Mouse (Mus musculus) heart, embryonic 13.5 days (tissue): Measurements from ENCODE around the gene Slamf8. TPM values are rescaled to one million over a fixed set of nuclear protein-coding genes. Genes with fewer than 3 reads are reported as not detected.

ENCODE experiments used
- ATAC-seq: fragments of 200-750 bp; cut with Nextera tagmentation; 2 replicates; pipeline ENCODE4 v1.8.0; 2017; ENCODE audit warnings: moderate TSS enrichment; ENCODE audit not compliant: insufficient number of reproducible peaks, low FRiP score, low TSS enrichment; ENCODE audit errors: extremely low read depth
- H3K27ac ChIP-seq: fragments of 300-500 bp; sonication (generic); replicated peaks from 2 replicates; pipeline ENCODE4 v1.5.1; 2015; ENCODE audit warnings: moderate library complexity, mild to moderate bottlenecking, inconsistent platforms
- H3K27me3 ChIP-seq: fragments of 300-500 bp; sonication (generic); replicated peaks from 2 replicates; pipeline ENCODE4 v1.6.1; 2015; ENCODE audit warnings: mild to moderate bottlenecking, inconsistent platforms
- H3K36me3 ChIP-seq: fragments of 300-500 bp; sonication (generic); 2 replicates; pipeline ENCODE4 v1.6.1; 2015; ENCODE audit warnings: mild to moderate bottlenecking, inconsistent platforms
- H3K4me1 ChIP-seq: fragments of 300-500 bp; sonication (generic); 2 replicates; pipeline ENCODE4 v1.6.1; 2015; ENCODE audit warnings: inconsistent platforms
- H3K4me2 ChIP-seq: fragments of 300-500 bp; sonication (generic); 2 replicates; pipeline ENCODE4 v1.6.1; 2015; ENCODE audit warnings: inconsistent platforms, mild to moderate bottlenecking, moderate library complexity
- H3K4me3 ChIP-seq: fragments of 300-500 bp; sonication (generic); 2 replicates; pipeline ENCODE4 v1.5.1; 2015; ENCODE audit warnings: moderate library complexity, mild to moderate bottlenecking, inconsistent platforms
- H3K9ac ChIP-seq: fragments of 300-500 bp; sonication (generic); 2 replicates; pipeline ENCODE4 v1.6.1; 2015; ENCODE audit warnings: inconsistent platforms, mild to moderate bottlenecking, moderate library complexity
- H3K9me3 ChIP-seq: fragments of 300-500 bp; sonication (generic); 2 replicates; pipeline ENCODE4 v1.6.1; 2016; ENCODE audit warnings: inconsistent platforms
- WGBS: fragments of 180-500 bp; shearing (Covaris S2); methylation state at CpG from one replicate; pipeline ENCODE4 v1.1.7; 2015; ENCODE audit warnings: mixed read lengths; 5-methylcytosine and 5-hydroxymethylcytosine counted together
- polyA plus RNA-seq: library from polyadenylated mRNA; unstranded; fragments of >200 nt; fragmentation: Nextera tagmentation; extraction: Ambion mirVana; gene quantifications from 2 replicates; pipeline ENCODE4 v1.2.1, GENCODE M21; 2015

Slamf8 gene
- polyA plus RNA-seq, 1 experiment from 2014 or later = not detected

- H3K4me3 ChIP-seq = no peak overlapping the region
- H3K27me3 ChIP-seq = no peaks in the 10 kb centered on the region; the same call in 1 of the 2 replicates
- H3K36me3 ChIP-seq = no peaks in the 10 kb centered on the region
- no peaks in the 10 kb centered on the region for H3K4me1 ChIP-seq
- H3K9me3 ChIP-seq = no peaks in the 10 kb centered on the region
- no peak overlapping the region for H3K9ac ChIP-seq
- H3K27ac ChIP-seq = no peak overlapping the region
- 66% methylated on average over 2 of the region's 2 CpGs for WGBS
- no peak overlapping the region for H3K4me2 ChIP-seq
- ATAC-seq = no peak
Measured at GRCm38 (mm10) chr1:172593956-172594355, 3.6 kb upstream of the Slamf8 start.

- H3K4me1 ChIP-seq = no peaks in the 10 kb centered on the region
- no peak overlapping the region for H3K4me2 ChIP-seq
- 63% methylated on average over 3 of the region's 3 CpGs for WGBS
- no peaks in the 10 kb centered on the region; the same call in 1 of the 2 replicates for H3K27me3 ChIP-seq
- no peak overlapping the region for H3K4me3 ChIP-seq
- ATAC-seq = no peak
- no peaks in the 10 kb centered on the region for H3K36me3 ChIP-seq
- H3K9me3 ChIP-seq = no peaks in the 10 kb centered on the region
- H3K27ac ChIP-seq = no peak overlapping the region
- H3K9ac ChIP-seq = no peak overlapping the region
Measured at GRCm38 (mm10) chr1:172593321-172593720, 3.0 kb upstream of the Slamf8 start.

DNA sequence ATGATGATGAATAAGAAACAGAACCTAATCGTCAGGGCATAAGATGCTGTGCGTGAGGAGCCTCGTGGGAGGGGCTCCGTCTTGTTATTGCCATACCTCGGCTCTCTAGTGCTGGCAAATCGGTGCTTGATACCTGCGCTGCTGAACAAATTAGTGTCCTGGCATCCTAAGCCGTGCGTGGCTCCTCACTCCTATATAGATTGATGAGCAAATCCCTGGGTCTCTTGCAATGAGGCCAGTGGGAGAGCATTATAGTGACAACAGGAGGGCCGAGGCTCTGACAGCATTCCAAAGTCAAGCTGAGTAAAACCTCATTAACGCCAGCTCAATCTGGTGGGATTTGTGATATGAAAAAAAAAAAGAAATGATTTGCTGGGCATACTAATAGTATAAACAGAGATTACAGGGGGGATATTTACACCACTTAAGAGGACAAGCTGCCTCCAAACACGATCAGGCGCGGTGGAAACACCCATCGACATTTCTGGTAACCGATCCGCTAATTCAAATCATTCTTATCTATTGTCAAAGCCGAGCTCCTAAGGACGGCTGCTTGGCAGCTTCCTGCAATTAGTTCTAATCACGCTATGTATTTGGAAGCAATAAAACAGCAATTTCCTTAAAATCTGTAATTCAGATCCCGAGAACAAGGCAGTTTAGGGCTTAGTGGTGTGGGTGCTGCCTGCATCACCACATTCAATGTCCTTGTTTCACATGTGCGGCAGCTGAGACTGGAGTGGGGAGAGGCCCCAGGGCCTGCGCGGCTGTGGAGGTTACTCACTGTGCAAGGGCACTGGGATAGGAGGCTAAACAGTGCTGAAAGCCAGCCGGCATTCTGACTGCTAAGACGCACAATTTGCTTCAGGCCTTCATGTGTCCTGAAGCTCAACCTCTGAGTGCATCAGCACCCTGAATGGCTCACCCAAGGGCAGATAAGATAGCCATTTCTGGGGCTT, 4.5 kb downstream of the Slamf8 start:
- Histone ChIP-seq H3K4me3 (peak overlapping the region; percentile 15; the same call in 1 of the 2 replicates), H3K9me3 (no peaks in the 10 kb centered on the region), H3K27ac (no peak overlapping the region), H3K4me2 (peak overlapping the region; percentile 42), H3K27me3 (peaks cover 41% of the 10 kb centered on the region), H3K9ac (peak overlapping the region; percentile 24; the same call in 1 of the 2 replicates), H3K4me1 (peaks cover 12% of the 10 kb centered on the region), H3K36me3 (no peaks in the 10 kb centered on the region)
- WGBS = 20% methylated on average over 26 of the region's 26 CpGs
- no peak for ATAC-seq

- WGBS = 42% methylated on average over 4 of the region's 4 CpGs
- H3K27me3 ChIP-seq = peaks cover 41% of the 10 kb centered on the region
Measured at GRCm38 (mm10) chr1:172585026-172585425, 5.3 kb downstream of the Slamf8 start.

DNA sequence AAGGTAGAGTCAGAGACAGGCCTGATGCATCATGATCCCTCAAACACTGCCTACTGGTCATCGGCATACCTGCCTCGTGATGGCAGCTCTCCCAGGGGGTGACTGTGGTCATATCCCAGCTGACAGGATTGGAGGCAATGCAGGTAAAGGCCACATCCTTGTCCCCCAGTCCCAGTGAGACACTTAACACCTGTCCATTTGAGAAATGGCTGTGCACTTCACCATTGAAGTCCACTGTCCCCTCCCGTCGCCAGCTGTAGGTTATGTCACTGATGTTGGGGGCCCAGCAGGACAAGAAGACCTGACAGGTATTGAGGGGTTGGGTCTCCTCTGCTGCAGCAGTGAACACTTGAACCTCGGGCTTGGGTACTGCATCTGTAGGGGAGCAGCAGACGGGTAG, 6.1 kb downstream of the Slamf8 start:
- H3K4me1 ChIP-seq = peaks cover 12% of the 10 kb centered on the region
- no peak overlapping the region for H3K9ac ChIP-seq
- H3K9me3 ChIP-seq = no peaks in the 10 kb centered on the region
- peaks cover 41% of the 10 kb centered on the region for H3K27me3 ChIP-seq
- no peak overlapping the region for H3K27ac ChIP-seq
- WGBS = 77% methylated on average over 6 of the region's 6 CpGs
- no peak for ATAC-seq
- no peak overlapping the region for H3K4me3 ChIP-seq
- no peak overlapping the region for H3K4me2 ChIP-seq
- no peaks in the 10 kb centered on the region for H3K36me3 ChIP-seq

More at GRCm38 (mm10) chr1:172585026-172585425, 5.3 kb downstream of the Slamf8 start:
- H3K36me3 ChIP-seq = no peaks in the 10 kb centered on the region
- H3K27ac ChIP-seq = no peak overlapping the region
- no peak overlapping the region for H3K9ac ChIP-seq
- no peak overlapping the region for H3K4me2 ChIP-seq
- H3K4me3 ChIP-seq = no peak overlapping the region
- peaks cover 12% of the 10 kb centered on the region for H3K4me1 ChIP-seq
- no peaks in the 10 kb centered on the region for H3K9me3 ChIP-seq
- ATAC-seq = no peak

GRCm38 (mm10) chr1:172582436-172582835, 7.9 kb downstream of the Slamf8 start:
- Histone ChIP-seq H3K9ac (no peak overlapping the region), H3K27ac (no peak overlapping the region), H3K36me3 (no peaks in the 10 kb centered on the region), H3K4me2 (no peak overlapping the region), H3K27me3 (peaks cover 36% of the 10 kb centered on the region), H3K4me1 (peaks cover 12% of the 10 kb centered on the region), H3K9me3 (no peaks in the 10 kb centered on the region), H3K4me3 (no peak overlapping the region)
- no peak for ATAC-seq
- WGBS = 75% methylated on average over 8 of the region's 8 CpGs

DNA sequence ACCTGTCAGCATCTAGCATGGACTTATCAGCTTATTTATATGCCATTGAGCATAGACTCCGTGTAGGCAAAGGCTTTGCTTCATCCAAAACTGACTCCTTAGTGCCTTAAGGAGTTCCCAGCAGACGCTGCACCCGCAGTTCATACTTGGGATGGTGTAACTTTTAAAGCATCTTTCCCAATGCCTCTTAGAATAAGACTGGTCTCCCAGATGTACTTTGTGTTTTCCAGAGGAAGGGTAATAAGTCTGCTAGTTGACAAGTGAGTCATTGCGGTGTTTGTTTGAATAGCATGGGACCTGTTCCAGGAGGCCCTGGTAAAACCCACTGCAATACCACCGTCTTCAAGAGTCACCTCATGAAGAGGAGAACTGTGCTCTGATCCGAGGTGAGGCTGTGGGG, 10.3 kb downstream of the Slamf8 start:
- Histone ChIP-seq H3K4me2 (no peak overlapping the region), H3K9me3 (no peaks in the 10 kb centered on the region), H3K27ac (no peak overlapping the region), H3K36me3 (no peaks in the 10 kb centered on the region), H3K27me3 (peaks cover 21% of the 10 kb centered on the region), H3K9ac (no peak overlapping the region), H3K4me3 (no peak overlapping the region), H3K4me1 (no peaks in the 10 kb centered on the region)
- 67% methylated on average over 6 of the region's 6 CpGs for WGBS
- ATAC-seq = no peak

- H3K27ac ChIP-seq = no peak overlapping the region
- no peak overlapping the region for H3K9ac ChIP-seq
- no peaks in the 10 kb centered on the region for H3K36me3 ChIP-seq
- peaks cover 4% of the 10 kb centered on the region for H3K4me1 ChIP-seq
- no peak for ATAC-seq
- WGBS = 38% methylated on average over 4 of the region's 4 CpGs
- peaks cover 35% of the 10 kb centered on the region for H3K27me3 ChIP-seq
- H3K4me3 ChIP-seq = no peak overlapping the region
- no peaks in the 10 kb centered on the region for H3K9me3 ChIP-seq
- H3K4me2 ChIP-seq = no peak overlapping the region
Measured at GRCm38 (mm10) chr1:172567758-172568157, 22.6 kb downstream of the Slamf8 start.

DNA sequence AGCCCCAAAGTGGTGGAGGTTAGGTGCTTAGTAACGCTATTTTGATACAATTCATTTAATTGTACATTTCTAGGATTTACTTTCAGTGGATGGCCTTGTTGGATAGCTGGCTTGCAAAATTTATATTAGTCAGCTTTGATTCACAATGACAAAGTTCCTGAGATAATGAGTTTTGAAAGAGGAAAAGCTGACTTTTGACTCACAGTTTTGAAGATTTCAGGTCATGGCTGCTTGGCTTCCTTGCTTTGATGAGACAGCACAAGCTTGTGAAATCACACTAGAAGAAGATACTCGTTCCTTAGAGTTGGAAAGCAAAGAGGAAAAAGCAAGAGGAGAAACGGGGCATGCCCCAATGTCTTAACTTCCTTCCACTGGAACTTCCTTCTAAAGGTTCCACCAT, 24.2 kb downstream of the Slamf8 start:
- peaks cover 17% of the 10 kb centered on the region for H3K4me1 ChIP-seq
- no peaks in the 10 kb centered on the region for H3K36me3 ChIP-seq
- H3K27ac ChIP-seq = no peak overlapping the region
- H3K27me3 ChIP-seq = peaks cover 42% of the 10 kb centered on the region
- no peak overlapping the region for H3K4me3 ChIP-seq
- H3K9me3 ChIP-seq = no peaks in the 10 kb centered on the region
- no peak overlapping the region for H3K4me2 ChIP-seq
- no peak overlapping the region for H3K9ac ChIP-seq
- 62% methylated on average over 3 of the region's 3 CpGs for WGBS
- ATAC-seq = no peak

GRCm38 (mm10) chr1:172563465-172563828, 26.9 kb downstream of the Slamf8 start:
- Histone ChIP-seq H3K4me3 (peak overlapping the region; percentile 77), H3K27ac (peak overlapping the region; percentile 54; the same call in 1 of the 2 replicates), H3K36me3 (no peaks in the 10 kb centered on the region), H3K9me3 (no peaks in the 10 kb centered on the region), H3K9ac (peak overlapping the region; percentile 87), H3K4me1 (peaks cover 17% of the 10 kb centered on the region), H3K4me2 (peak overlapping the region; percentile 98), H3K27me3 (peaks cover 62% of the 10 kb centered on the region)
- WGBS = 3% methylated on average over 10 of the region's 10 CpGs
- ATAC-seq = no peak; the same call in 1 of the 2 replicates

GRCm38 (mm10) chr1:172562641-172563464, 27.5 kb downstream of the Slamf8 start:
- WGBS = under 1% methylated on average over 59 of the region's 66 CpGs
- Histone ChIP-seq H3K27ac (peak overlapping the region; percentile 54; the same call in 1 of the 2 replicates), H3K9ac (peak overlapping the region; percentile 87), H3K27me3 (peaks cover 67% of the 10 kb centered on the region), H3K4me3 (peak overlapping the region; percentile 77), H3K4me1 (peaks cover 17% of the 10 kb centered on the region), H3K9me3 (no peaks in the 10 kb centered on the region), H3K36me3 (no peaks in the 10 kb centered on the region), H3K4me2 (peak overlapping the region; percentile 98)
- ATAC-seq = peak; percentile 71; the same call in 1 of the 2 replicates
